Mouse (Mus musculus) megakaryocyte, adult 5-6 weeks (primary cell): Measurements from ENCODE around the gene Mthfd2. TPM values are rescaled to one million over a fixed set of nuclear protein-coding genes. Genes with fewer than 3 reads are reported as not detected.
A peak's percentile ranks its signal among the peaks of the same experiment; 100 is the strongest.

Experiments used
- ATAC-seq: 2 replicates; pipeline ENCODE4 v1.8.0; 2016; ENCODE audit warnings: mild to moderate bottlenecking, inconsistent platforms; ENCODE audit not compliant: poor library complexity, severe bottlenecking
- total RNA-seq, 2 experiments: library from RNA; stranded (forward) in 1 of 2; stranded (reverse) in 1 of 2; fragments of 153-499, 151-499 nt in 1 of 2; fragments of 221-1000, 200-1000 nt in 1 of 2; gene quantifications; 2 replicates each; pipeline versions ENCODE4 v1.2.3 to v1.2.4; 2015 to 2017

Gene Mthfd2
- total RNA-seq, 2 experiments from 2014 or later = 35.7 to 39.7 TPM

DNA sequence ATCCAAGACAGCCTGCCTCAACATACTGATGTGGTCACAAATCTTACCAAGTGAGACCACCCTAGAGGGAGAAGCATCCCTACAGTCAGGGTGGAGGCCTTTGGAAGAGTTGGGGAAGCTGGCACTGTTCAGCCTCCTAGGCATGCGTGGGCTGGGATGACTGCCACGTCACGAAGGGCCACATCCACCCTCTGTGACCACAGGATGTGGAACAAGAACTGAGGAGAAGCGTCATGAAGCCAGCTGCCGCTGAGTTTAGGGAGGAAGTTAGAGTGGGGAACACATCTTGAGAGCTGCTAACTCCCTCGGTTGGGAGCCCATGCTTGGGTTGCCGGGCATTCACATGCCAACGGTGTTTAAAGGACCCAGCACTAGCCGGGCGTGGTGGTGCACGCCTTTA lies 52.0 kb downstream of the Mthfd2 start:
- ATAC-seq = peak; percentile 95

DNA sequence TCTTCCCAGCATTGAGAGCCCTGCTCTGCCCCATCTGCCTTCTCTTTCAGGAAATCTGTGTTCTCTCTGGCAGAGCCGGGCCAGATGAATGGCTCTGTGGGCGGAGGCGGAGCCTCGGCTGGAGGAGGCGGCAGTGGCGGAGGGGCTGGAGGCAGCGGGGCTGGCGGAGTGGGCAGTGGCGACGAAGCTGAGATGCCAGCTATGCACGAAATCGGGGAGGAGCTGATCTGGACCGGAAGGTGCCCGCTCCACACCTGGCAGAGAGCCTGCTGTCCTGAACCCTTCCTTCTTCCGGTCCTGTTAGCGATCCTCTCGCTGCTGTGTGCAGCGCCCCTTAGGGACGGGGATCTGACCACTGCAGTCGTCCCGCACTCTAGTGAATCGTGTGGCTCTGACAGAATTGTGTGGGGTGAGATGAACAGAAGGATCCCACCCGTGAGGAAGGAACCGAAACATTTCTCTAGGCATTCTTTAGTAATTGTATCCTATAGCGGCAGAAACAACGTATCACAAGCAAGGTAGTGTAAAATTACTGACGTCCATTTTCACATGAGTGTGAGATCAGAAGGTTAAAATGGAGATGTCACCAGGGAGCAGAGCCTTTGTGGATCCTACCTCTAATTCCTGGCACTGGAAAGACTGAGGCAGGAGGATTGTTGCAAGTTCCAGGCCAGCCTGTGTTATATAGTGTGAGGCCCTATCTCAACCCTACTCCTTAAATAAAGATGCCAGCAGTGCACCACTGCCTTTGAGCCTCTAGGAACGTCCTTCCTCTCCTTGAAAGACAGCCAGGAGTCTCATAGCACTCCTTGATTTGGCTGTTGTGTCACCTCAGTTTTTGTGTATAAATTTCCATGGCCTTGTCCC lies 57.3 kb downstream of the Mthfd2 start:
- peak; percentile 77 for ATAC-seq

DNA sequence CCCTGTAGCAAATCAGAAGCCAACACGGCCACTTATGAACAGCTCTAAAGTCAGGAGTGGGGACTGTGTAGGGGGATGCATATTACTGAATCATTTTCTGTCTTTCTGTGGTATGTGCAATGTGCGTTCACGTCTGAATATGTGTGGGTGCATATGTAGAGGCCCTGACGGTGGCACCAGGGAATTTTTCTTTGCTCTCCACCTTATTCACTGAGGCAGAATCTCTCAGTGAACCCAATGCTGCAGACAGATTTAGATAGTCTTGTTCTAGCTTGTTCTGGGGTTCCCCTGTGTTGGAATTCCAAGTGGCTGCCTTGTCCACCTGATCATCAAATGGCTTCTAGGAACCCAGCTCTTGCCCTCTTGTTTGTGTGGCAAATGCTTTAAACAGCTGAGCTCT lies 58.1 kb downstream of the Mthfd2 start:
- no peak for ATAC-seq

DNA sequence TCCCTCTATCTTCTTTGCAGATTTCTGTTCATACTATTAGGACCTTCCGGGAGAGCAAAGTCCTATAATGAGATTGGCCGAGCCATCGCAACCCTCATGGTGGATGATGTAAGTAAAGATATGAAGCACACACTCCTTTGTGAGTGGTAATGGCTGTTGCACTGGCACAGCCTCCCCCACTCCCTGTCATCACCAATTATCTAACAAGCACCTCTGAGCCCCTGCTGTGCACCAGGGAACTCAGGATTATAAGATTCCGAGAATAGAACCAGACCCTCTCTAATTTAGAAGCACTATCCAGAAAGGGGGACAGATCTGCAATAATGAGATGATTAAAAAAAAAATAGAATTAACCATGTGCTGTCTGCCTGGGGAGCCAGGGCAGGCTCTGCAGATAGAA lies 60.1 kb downstream of the Mthfd2 start:
- ATAC-seq = no peak

GRCm38 (mm10) chr6:83265253-83265652 lies 60.5 kb downstream of the Mthfd2 start:
- ATAC-seq = no peak

GRCm38 (mm10) chr6:83264516-83264915 lies 61.2 kb downstream of the Mthfd2 start:
- ATAC-seq = no peak

Other genes starting within 250 kb of the Mthfd2 start
- gene Pcgf1, start 248.0 kb downstream of the Mthfd2 start, total RNA-seq (2015) = 28.9 and 37.5 TPM in 2 replicates
- gene Pcgf1, start 248.0 kb downstream of the Mthfd2 start, total RNA-seq (2017) = 10.5 and 16.6 TPM in 2 replicates
- gene Lbx2, start 239.5 kb downstream of the Mthfd2 start, total RNA-seq (2015) = not detected in 2 replicates
- not detected in 2 replicates for gene Lbx2, start 239.5 kb downstream of the Mthfd2 start, total RNA-seq (2017)
- gene Ccdc142, start 224.3 kb downstream of the Mthfd2 start, total RNA-seq (2015) = 2.2 and 3.9 TPM in 2 replicates
- 0.22 and 3.2 TPM in 2 replicates for gene Ccdc142, start 224.3 kb downstream of the Mthfd2 start, total RNA-seq (2017)
- 0.87 and 1.3 TPM in 2 replicates for gene Gm42688, start 224.3 kb downstream of the Mthfd2 start, total RNA-seq (2015)
- gene Gm42688, start 224.3 kb downstream of the Mthfd2 start, total RNA-seq (2017) = 2.9 and 3.0 TPM in 2 replicates
- gene Mrpl53, start 216.9 kb downstream of the Mthfd2 start, total RNA-seq (2015) = 44.5 and 45.8 TPM in 2 replicates
- 20.8 and 27.7 TPM in 2 replicates for gene Mrpl53, start 216.9 kb downstream of the Mthfd2 start, total RNA-seq (2017)
- 17.5 and 21.6 TPM in 2 replicates for gene Mogs, start 210.4 kb downstream of the Mthfd2 start, total RNA-seq (2015)
- 33.4 and 38.7 TPM in 2 replicates for gene Mogs, start 210.4 kb downstream of the Mthfd2 start, total RNA-seq (2017)
- gene Wbp1, start 204.3 kb downstream of the Mthfd2 start, total RNA-seq (2015) = 33.5 and 34.8 TPM in 2 replicates
- 74.0 and 89.9 TPM in 2 replicates for gene Wbp1, start 204.3 kb downstream of the Mthfd2 start, total RNA-seq (2017)
- 18.8 and 19.6 TPM in 2 replicates for gene Ino80b, start 200.5 kb downstream of the Mthfd2 start, total RNA-seq (2015)
- 26.0 and 36.2 TPM in 2 replicates for gene Ino80b, start 200.5 kb downstream of the Mthfd2 start, total RNA-seq (2017)
- 0.52 and 0.67 TPM in 2 replicates for gene Rtkn, start 190.4 kb downstream of the Mthfd2 start, total RNA-seq (2015)
- 0.29 and 1.2 TPM in 2 replicates for gene Rtkn, start 190.4 kb downstream of the Mthfd2 start, total RNA-seq (2017)
- gene Wdr54, start 169.5 kb downstream of the Mthfd2 start, total RNA-seq (2015) = not detected in 2 replicates
- 0.88 TPM in 1 of 2 replicates, not detected in the other for gene Wdr54, start 169.5 kb downstream of the Mthfd2 start, total RNA-seq (2017)
- not detected in 2 replicates for gene 1700003E16Rik, start 169.5 kb downstream of the Mthfd2 start, total RNA-seq (2015)
- gene 1700003E16Rik, start 169.5 kb downstream of the Mthfd2 start, total RNA-seq (2017) = not detected in 2 replicates
- 30.6 and 38.8 TPM in 2 replicates for gene Dctn1, start 160.0 kb downstream of the Mthfd2 start, total RNA-seq (2015)
- gene Dctn1, start 160.0 kb downstream of the Mthfd2 start, total RNA-seq (2017) = 41.0 and 61.7 TPM in 2 replicates
- 0.02 TPM in 1 of 2 replicates, not detected in the other for gene Slc4a5, start 106.1 kb downstream of the Mthfd2 start, total RNA-seq (2015)
- gene Slc4a5, start 106.1 kb downstream of the Mthfd2 start, total RNA-seq (2017) = not detected in 2 replicates
- gene Mob1a, start 108 bp upstream of the Mthfd2 start, total RNA-seq (2015) = 163 and 172 TPM in 2 replicates
- gene Mob1a, start 108 bp upstream of the Mthfd2 start, total RNA-seq (2017) = 250 and 263 TPM in 2 replicates
- gene Bola3, start 23.2 kb upstream of the Mthfd2 start, total RNA-seq (2015) = 33.8 and 35.8 TPM in 2 replicates
- gene Bola3, start 23.2 kb upstream of the Mthfd2 start, total RNA-seq (2017) = 22.6 and 23.5 TPM in 2 replicates
- gene Tet3, start 133.2 kb upstream of the Mthfd2 start, total RNA-seq (2015) = 36.1 and 36.2 TPM in 2 replicates
- 15.8 and 23.1 TPM in 2 replicates for gene Tet3, start 133.2 kb upstream of the Mthfd2 start, total RNA-seq (2017)
- 39.1 and 55.5 TPM in 2 replicates for gene Dguok, start 181.1 kb upstream of the Mthfd2 start, total RNA-seq (2015)
- 33.3 and 34.4 TPM in 2 replicates for gene Dguok, start 181.1 kb upstream of the Mthfd2 start, total RNA-seq (2017)
- not detected in 2 replicates for gene Actg2, start 210.4 kb upstream of the Mthfd2 start, total RNA-seq (2015)
- not detected in 2 replicates for gene Actg2, start 210.4 kb upstream of the Mthfd2 start, total RNA-seq (2017)
- gene Stambp, start 246.8 kb upstream of the Mthfd2 start, total RNA-seq (2015) = 46.6 and 48.9 TPM in 2 replicates
- gene Stambp, start 246.8 kb upstream of the Mthfd2 start, total RNA-seq (2017) = 9.0 and 18.0 TPM in 2 replicates